Comparison of ENCODE assay signal across 16 mouse cellular contexts in the genomic region with DNA sequence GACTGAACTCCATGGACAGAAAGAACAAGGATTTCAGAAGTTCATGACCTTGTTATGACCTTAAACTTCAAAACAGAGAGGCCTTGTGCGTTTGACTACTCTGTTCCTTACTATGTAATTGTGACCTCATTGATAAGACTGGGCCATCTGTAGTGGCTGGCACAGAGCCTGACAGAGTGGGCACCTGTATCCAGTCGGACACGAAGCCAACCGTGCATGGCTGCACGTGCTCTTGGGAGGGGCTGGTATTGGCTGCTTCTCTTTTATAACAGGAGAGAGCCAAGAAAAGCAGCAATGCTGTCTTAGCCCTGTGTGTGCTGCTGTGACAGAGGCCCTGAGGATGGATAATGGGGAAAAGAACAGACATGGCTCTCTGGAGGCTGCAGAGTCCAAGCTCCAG.
DNase-seq lines count a peak whose midpoint lies in the region; ATAC-seq lines count a peak whose summit lies in the region.
"Had no signal": no experiment of that assay in that cellular context is flagged by ENCODE, and none has a peak within 500 bp of the region (broad histone marks: within the 10 kb centered on the region; RNA-seq: fewer than 3 reads in every experiment).

No protein-coding gene starts in this region.

- intact Hi-C loops in heart, postnatal 14 days (cut with DNase I) = no loop called here

- H3K9me3 ChIP-seq in kidney, embryonic 15.5 days (replicated peaks) = no peaks in the 10 kb centered on the region
- H3K9me3 ChIP-seq: forebrain, embryonic 12.5 days; liver, embryonic 12.5 days had no signal

- H3K27me3 ChIP-seq in kidney, embryonic 15.5 days = no peaks in the 10 kb centered on the region
- H3K27me3 ChIP-seq: forebrain, embryonic 12.5 days; liver, embryonic 12.5 days had no signal

- no peak overlapping the region for H3K4me2 ChIP-seq in kidney, embryonic 15.5 days
- H3K4me2 ChIP-seq: forebrain, embryonic 12.5 days; heart, embryonic 12.5 days; liver, embryonic 12.5 days had no signal

- no peaks in the 10 kb centered on the region for H3K36me3 ChIP-seq in kidney, embryonic 15.5 days
- H3K36me3 ChIP-seq: forebrain, embryonic 12.5 days; heart, embryonic 12.5 days; liver, embryonic 12.5 days had no signal

- no peak overlapping the region for H3K4me3 ChIP-seq in kidney, embryonic 15.5 days (replicated peaks)
- H3K4me3 ChIP-seq: forebrain, embryonic 12.5 days; gastrocnemius, adult 2 months; heart, embryonic 12.5 days; liver, embryonic 12.5 days had no signal

- no peak overlapping the region for H3K9ac ChIP-seq in kidney, embryonic 15.5 days
- H3K9ac ChIP-seq: forebrain, embryonic 12.5 days; heart, embryonic 12.5 days; liver, embryonic 12.5 days had no signal

- peak; percentile 88 for DNase-seq in heart, adult 11 months
- no peak for DNase-seq in heart, postnatal 14 days
- no peak for DNase-seq in kidney, postnatal 14 days
- DNase-seq in right cerebral cortex, postnatal 14 days = peak; percentile 23
- DNase-seq in right cerebral cortex, postnatal 4 days = no peak
- peak; percentile 57 for DNase-seq in testis, postnatal 14 days (ENCODE audit: low spot score)
- DNase-seq in layer of hippocampus, adult 18-20 months (ENCODE audit: low spot score in 2 of 2) = no peak
- DNase-seq: gastrocnemius, adult 2 months; right cerebral cortex, postnatal 25 days; thymus, postnatal 14 days had no signal

- no peak overlapping the region for H3K27ac ChIP-seq in kidney, embryonic 15.5 days
- H3K27ac ChIP-seq: forebrain, embryonic 12.5 days; gastrocnemius, adult 2 months; liver, embryonic 12.5 days had no signal

- 54% methylated on average over 5 of the region's 5 CpGs for WGBS in kidney, embryonic 15.5 days

- 0 out of 2 replicates have a peak, but pooled peaks have one; percentile 43 for ATAC-seq in kidney, embryonic 15.5 days (replicated peaks; ENCODE audit: low FRiP score)
- ATAC-seq: CD4-positive, CD25-positive, alpha-beta regulatory T cell, adult 4 months; inflammation-experienced regulatory T-cells, adult 6 months; liver, embryonic 12.5 days had no signal

- no peaks in the 10 kb centered on the region for H3K4me1 ChIP-seq in kidney, embryonic 15.5 days
- H3K4me1 ChIP-seq: forebrain, embryonic 12.5 days; liver, embryonic 12.5 days had no signal

Comparison
In these comparisons a context has a peak if more than half of its experiments do, and no peak if none do; other contexts are left out.
1. DNase-seq: peak in heart, adult 11 months (single experiment), right cerebral cortex, postnatal 14 days (single experiment) and testis, postnatal 14 days (single experiment); none in heart, postnatal 14 days (0 of 2), kidney, postnatal 14 days (single experiment), right cerebral cortex, postnatal 4 days (single experiment) and layer of hippocampus, adult 18-20 months (0 of 2).